Mouse (Mus musculus) spleen, postnatal 10 days (tissue): ENCODE data around the gene Peli2.

Source experiments
- DNase-seq, 2 experiments: peaks; one replicate each; pipeline ENCODE4 v3.0.0; 2021 to 2022; ENCODE audit warnings: low spot score in 2 of 2

The Peli2 gene

DNA sequence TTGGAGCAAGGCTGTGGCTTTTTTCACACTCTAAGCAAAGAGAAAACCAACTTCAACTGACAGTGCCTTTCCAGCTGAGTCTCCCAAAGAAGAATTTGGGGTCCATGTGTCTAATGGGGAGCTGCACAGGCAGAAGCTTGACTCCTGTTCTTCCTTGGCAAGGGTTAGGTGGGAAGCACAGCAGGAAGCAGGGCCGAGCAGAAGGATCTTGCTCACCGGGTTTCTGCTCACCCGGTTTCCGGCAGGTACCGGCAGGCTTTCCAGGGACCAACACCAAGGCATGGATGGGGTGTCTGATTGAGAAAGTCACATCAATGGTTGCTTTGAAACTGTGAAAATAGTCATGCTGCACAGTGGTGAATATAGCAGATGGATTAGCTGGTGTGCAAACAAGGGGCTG lies 70.3 kb downstream of the Peli2 start:
- no peak for DNase-seq

DNA sequence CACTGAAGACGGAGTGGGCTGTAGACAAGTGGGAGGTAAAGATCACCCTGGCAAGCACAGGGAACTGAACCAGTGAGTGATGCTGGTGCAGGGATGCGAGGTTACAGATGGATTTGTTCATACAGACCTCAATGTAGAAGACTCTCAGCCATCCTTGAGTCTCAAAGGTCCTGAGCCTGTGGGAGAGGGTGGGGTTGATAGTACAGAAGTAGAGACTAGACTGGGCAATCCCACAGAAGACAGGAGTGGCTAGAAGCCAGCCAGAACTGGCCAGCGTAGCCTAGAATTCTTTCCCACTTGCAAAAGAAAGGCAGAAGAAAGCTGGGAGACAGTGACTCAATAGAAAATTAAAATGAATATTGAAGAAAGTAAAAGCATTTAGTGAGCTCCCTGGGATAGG lies 71.3 kb downstream of the Peli2 start:
- no peak for DNase-seq

DNA sequence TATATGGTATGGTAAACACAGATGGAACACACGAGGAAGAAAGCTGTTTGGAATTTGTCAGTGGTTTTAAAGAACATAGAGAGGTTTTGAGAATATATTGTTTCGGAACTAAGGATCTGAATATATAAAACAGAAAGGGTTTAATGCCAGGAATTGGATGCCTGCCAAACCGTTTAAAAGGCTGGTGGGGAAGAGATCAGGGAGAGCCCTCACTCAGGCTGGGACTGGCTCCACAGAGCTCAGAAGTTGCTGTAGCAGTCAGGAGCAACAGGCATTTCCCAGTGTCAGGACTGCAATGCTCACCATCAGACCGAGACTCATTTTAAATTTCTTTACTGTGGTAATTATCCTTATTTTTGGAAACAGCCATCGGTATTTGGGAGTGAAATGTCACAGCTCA lies 76.2 kb downstream of the Peli2 start:
- DNase-seq = no peak

DNA sequence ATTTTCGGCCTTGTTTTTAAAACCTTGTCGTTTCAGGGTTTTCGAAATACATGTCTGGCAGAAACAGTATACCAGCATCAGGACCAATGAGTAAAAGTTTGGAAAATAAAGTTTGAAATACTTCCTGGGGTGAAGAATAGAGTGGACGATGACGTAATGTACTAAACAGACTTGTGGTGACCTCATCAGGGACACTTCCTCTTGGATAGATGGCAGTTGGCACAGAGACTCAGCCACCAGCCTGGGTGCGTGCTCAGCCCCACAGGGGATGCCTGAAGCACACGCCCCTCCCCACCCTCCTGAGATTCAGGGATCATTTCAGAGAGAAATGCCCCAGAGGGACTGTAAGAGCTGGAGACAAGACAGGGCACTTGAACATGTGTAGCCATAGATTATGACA lies 76.7 kb downstream of the Peli2 start:
- no peak for DNase-seq

DNA sequence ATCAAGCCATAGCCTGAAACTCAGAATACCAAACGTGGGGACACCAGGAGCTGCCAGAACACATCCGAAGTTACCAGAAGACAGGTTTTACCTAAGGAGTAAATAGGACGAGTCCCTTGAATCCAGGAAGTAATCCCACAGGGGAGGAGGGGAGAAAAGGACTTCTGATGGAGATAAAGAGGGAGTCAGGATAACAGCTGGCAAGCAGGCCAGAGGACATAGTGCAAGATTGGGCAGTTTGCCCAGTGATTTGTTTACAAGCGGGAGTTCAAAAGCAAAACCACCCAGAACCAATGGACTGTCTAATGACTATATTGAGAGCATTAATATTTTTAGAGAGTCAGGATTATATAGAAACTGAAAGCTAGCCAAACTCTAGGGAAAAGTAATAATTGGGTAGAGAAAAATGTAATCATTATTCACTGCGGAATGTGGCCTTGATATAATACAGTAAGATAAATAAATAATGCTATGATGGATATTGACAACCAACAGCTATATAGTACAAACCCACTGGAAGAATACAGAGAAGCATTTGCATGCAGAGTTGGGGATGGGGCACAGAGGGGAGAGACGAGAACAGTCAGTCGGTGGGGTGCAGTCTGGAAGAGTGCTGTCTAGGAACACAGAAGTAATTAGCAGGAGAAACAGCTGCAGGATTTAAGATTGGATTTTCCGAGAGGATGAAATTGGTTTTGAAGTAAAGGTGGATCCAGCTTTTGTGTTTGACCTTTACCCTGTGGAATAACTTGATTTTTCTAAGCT lies 77.7 kb downstream of the Peli2 start:
- no peak for DNase-seq

DNA sequence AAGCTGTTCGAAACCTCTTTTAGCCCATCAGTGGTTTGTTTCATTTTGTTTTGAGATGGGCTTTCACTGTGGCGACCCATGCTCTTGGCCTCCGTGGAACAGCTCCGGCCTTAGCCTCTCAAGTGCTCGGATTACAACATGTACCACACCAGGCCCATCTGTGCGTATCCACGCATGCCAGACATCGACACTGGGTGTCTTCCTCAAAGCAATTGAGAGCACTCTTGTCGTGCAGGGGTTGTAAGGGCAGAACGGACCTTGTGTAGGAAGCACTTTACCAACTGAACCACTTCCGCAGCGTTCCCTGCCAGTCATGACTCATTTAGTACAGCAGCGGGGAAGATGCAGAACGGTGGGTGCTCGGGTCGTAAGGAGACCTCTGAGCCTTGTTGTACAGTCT lies 78.3 kb downstream of the Peli2 start:
- no peak for DNase-seq

DNA sequence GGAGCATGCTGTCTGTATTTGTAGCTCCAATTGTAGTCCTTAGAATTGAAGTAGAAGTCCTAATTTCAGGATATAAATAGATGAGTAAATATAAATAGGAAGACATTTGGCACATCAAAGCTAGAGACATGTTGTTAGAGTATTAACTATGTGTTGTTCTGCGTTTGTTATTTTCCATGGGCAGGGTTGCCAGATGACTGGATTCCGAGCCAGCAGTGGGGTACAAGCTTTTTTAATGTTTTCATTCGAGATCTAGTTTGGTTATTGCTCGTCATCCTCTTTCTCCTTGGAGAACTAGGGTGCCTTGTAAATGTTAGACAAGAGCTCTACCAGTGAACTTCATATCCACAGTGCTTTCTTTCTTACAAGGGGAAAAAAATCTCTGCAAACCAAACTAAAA lies 78.9 kb downstream of the Peli2 start:
- no peak for DNase-seq

DNA sequence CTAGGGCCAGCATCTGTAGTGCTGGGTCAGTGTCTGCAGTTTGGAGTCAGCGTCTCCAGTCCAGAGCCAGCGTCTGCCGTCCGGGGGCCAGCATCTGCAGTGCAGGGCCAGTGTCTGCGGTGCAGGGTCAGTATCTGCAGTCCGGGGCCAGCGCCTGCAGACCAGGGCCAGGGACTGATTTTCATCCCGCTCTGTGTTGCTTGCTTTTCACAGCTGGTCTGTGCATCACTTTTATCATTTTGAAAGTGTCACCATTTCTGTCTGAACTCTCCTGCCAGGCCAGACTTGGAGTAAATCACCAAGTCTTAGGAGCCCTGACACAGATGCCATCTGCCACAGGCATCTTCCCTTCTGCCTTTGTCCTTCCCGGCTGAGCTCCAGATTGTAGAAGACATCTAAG lies 79.7 kb downstream of the Peli2 start:
- DNase-seq = no peak

DNA sequence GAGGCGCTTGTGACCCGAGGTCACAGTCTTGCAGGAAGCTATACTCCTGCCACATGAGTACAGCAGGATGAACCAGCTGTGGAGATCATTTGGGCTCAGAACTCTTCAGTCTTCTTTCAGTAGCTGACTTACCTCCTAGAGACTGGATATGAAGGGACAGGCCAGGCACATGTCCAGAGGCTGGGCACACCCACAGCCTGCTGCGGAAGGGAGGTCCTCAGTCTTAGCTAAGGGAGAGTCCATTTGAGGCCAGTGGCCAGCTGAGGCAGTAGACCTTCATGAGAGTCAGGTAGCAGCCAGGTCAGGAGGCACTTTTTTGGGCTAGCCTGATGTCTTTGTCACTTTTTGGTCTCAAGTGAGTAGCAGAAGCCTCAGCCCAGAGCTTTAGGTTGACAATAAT lies 80.2 kb downstream of the Peli2 start:
- no peak for DNase-seq

DNA sequence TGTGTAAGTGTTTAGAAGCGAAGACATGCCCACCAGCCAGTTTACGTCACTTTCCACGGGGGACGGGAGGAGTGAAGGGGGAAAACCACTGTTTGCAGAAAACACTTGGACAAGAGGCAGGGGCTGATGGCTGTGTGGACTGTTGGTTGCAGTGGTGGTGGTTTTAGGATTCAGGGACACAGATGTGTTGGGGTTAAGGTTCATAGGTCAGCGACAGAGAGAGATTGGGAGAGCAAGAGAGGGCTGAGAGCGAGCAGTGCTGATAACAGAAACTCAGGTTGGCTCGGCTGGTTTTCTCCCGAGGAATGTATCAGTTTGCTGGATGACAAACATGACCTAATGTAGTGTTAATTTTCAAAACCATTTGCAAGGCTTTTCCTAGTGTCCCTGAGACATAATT lies 80.8 kb downstream of the Peli2 start:
- no peak for DNase-seq

DNA sequence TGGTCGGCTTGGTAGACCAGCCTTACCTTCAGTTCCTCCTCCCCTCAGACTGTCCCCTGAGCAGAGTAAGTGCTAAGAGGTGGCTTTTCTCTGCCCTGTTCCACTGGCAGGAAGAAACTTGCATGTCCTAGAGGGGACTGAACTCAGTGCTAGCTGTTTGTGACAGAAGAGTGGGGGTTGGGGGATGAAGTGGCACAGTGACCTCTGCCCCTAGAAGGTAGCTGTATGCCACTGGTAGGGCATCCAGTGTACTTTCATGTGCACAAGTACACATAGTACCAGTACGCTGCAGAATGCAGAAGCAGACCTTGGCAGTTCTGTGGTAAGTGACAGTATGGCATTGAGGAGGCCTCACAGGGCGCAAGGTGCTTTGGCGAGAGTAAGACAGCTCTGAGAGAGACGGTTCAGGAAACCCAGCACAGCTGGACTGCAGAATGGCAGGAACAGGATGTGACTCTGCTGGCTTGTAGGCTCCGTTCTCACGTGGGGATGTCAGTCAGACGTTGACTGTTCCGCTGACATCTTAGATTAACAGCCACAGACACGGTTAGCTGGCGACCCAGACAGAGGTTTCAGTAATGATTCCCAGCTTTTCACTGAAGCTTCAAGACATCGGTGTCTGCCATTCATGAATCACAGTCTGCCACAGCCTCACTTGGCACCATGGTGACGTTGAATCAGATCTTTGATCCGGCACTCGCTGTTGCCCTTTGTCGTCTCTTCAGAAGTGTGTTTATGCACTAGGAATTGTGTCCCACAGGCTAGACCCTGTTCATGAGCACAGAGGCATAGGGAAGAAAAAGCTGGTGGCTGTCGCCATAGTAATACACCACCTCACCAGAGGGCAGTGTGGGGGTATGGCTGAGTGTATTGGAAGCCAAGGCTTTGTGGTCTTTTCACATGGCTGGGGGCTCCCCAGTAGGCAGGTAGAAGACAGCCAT lies 81.7 kb downstream of the Peli2 start:
- no peak for DNase-seq

DNA sequence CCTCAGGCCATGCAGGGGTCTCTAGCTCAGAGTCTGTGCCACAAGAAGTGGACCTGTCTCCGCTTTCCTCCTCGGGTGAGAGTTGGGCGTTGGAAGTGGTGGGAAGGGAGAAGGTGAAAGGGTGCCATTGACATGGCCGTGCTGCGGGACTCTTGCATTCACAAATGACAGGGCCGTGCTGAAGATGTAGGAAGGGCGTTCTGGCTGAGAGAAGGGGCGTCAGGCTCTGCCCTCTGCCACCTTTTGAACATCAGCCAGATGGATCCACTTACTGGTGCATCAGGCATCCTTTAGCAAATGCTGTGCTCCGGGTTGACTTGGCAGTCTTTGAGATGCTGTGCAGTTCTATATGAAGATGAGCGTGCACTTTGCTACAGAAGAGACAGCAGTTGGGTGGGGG lies 84.4 kb downstream of the Peli2 start:
- no peak for DNase-seq

DNA sequence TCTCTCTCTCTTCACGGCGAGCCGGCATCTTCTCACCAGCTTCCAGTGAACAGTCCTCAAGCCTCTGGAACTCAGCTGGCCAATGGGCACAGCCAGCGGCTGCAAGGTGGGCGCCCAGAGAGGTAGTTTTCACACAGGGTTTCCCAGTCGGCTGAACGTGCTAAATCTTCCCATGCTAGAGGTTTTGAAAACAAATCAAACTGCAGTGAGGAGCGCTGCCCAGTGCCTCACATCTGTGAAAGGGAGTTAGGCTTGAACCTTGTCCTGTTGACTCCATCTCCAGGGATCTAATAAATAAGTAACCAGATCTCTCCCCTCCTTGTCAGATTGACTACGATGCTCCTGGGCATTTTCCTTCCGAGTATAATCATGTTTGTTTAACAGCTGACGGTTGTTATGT lies 85.0 kb downstream of the Peli2 start:
- DNase-seq = no peak

DNA sequence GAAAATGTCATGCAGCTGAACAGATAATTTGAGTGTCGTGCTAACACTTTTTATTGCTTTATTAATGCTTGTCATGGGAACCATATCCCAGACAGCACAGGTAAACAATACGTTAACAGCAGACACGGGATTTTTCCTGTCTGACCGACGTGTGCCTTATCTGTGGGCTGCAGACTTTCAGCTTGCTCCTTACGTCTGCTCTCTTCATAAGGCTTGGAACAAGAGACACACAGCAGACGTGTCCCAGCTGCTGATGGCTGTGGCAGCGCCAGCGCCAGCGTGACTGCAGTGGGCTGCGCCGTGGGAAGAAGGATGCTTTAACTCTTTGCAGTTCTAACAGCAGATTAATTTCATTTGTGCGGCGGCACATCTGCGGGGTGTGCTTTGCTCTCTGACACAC lies 86.5 kb downstream of the Peli2 start:
- DNase-seq = no peak

DNA sequence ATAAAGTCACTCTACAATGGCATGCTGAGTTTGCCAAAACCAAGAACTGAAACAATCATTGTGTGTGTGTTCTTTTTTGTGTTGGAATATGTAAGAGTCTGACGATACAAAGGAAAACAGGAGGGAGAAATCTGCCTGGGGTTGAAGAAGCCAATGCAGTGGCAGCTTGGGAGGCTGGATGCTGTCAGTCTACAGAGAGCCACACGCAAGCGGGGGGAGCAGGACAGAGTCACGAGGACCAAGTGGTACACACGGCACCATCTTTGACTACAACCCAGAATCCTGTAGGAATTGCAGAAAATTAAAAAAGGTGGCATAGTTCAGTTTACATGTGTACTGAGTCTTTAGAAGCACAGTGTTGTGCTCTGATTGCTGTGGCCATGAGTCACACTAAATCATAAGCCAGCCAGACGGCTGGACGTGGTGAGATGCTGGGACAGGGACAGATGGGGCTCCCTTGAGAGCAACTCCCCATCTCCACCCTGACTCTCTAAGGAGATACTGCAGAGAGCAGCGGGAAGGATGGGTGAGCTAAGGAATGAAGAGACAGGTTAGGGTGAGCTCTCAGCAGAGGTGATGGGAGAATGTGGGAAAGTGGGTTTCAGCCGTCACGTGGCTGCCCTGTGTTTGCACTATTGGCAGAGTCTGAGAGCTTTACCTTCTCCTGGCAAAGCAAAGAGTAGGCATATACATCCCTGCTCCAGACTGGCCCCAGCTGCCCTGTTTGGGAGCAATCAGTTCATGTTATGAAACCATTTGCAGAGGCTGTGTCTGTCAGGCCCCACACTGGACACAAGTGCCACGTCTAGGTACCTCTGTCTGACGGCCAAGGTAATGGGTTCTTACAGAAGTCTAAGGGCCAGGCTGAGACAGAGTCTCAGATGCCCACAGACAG lies 87.4 kb downstream of the Peli2 start:
- DNase-seq = no peak

DNA sequence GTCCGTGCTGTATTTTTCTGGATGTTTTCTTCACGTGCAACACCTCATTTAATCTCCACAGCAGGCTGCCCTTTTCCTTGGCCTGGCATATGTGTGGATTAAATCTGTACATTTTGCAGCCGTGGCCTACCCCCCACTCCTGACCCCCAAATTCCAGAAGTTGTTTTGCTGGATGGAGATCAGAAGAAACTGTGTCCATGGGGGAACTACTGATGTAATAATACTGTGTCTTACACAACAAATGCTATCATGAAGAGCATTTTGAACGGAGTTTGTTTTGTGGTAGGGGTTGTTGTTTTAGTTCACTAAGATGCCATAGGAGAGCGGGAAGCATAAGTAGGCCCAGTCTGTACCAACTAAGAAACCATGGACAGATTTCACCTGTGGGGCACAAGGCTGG lies 88.8 kb downstream of the Peli2 start:
- DNase-seq = no peak

DNA sequence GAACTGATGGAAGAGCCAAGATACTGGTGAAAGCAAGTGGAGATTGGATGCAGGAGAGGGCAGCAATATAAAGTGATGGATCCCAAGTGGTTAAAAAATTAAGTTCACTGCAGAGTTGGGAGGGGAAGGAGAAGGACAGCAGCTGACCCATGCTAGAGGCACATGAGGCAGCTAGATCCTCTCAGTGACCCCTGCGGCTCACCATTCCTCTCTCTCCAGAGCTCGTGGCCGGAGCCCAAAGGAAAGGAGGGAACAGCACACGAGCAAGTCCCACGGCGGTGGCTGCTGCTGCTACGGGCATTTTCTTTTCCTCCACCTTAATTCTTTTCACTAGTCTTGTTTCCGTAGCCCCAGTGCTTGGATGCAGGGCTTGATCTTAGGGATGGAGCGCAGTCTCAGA lies 89.5 kb downstream of the Peli2 start:
- no peak for DNase-seq

DNA sequence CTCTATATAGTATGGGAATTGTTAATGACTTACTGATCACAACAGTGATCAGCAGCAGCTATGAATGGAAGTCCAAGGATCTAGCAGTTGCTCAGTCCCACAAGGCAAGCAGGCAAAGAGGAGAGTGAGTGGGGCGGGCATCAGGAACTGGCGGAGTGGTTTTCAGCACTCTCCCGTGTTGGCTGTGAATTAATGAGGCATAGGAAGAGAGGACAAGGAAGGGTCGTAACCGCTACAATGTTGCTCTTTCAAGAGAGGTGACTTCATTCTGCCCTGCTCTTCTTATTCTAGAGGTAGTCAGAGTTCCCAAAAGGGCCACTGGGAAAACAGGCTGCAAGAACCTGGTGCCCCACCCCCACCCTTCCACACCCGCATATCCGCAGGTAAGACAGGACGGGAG lies 90.9 kb downstream of the Peli2 start:
- DNase-seq = no peak

DNA sequence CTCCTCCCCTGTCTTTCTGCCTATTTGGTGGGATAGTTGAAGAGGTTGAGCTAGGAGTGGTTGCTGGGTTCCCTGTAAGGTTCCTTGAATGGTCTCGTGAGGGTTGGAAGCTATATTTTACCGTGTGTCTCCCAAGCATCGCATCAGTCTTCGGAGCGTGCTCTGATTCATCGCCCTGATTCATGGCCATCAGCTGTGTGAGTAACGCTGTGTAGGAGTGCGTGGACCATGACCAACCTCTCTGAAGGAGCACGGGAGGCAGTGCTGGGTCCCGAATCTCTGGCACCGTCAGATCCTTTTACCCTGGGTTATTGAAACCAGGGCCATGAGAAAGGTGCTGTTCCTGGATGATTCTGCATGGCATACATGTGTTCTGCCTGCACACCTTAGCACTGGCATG lies 92.2 kb downstream of the Peli2 start:
- DNase-seq = no peak

DNA sequence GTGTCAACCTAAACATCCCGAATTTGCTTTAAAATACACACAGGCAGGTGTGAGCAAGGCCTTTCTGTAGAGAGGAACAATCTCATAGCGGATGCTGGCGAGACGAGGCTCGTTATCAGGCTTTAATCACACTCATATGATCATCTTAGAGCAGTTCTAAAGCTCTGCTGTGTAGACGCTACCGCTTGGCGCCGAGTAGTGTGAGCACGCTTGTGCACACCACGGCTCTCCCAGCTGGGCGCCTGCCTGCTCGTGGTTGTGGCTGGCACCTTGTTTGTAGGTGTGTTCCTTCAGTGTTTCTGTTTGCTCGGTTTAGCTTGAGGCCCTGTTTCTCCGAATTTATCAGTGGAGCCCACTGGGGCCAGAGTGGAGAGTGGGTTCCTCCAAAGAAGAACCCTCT lies 93.0 kb downstream of the Peli2 start:
- DNase-seq = no peak

DNA sequence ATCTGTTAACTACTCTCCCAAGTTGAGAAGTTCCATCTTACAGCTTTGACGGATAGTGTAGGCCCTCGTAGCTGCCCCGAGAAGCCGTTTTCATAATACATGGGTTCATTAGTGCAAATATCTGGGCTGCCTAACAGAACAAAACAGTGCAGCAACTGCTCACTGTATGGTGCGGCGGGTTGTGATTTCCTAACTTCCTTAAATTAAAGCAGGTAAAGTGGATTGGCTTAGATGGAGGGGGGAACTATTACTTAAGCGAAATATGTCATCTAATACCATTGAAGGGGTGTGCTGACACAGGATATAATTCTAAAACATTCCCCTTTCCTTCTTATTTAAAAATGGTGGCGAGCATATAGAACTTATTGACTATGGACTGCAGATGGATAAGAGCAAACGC lies 101.4 kb downstream of the Peli2 start:
- DNase-seq = no peak

DNA sequence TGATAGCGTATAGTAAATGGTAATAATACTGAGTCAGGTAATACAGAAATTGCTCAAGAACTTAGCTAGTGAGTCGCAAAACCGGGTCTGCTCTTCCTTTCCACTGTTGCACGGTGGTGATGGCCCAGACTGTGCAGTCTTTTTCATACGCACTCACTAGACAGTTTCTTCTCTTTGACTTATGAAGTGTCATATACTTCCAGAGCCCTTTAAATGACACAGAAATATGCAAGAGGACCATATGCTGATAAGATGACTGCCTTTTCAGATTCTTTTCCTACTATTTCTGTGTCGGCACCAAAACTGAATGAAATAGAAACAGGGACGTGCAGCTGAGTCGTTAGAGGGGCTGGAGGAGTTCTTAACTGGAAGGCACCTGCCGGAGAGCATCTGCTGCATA lies 102.1 kb downstream of the Peli2 start:
- no peak for DNase-seq
